Mouse (Mus musculus) stomach, postnatal 0 days (tissue): ENCODE results near the gene Sh3bgrl3.

Experiments used
- CTCF ChIP-seq: IDR thresholded peaks from 2 replicates; pipeline ENCODE4 v1.5.1; 2016; ENCODE audit warnings: antibody characterized with exemption, low read depth, mild to moderate bottlenecking, moderate library complexity
- EP300 ChIP-seq: optimal IDR thresholded peaks from 2 replicates; pipeline ENCODE3; 2016; ENCODE audit warnings: antibody characterized with exemption

- TF ChIP-seq CTCF: no peak
- TF ChIP-seq EP300: no peak
These were observed 11.6 kb downstream of the Sh3bgrl3 start for GRCm38 (mm10) chr4:134117012-134117411.
